Mouse (Mus musculus) thymus, adult 2 months (tissue): Measurements from ENCODE around the gene Ppm1h. TPM values are rescaled to one million over a fixed set of nuclear protein-coding genes. Genes with fewer than 3 reads are reported as not detected.

Source experiments
- DNase-seq: peaks from one replicate; pipeline ENCODE4 v3.0.0; 2021
- H3K27ac ChIP-seq: fragments of 200-500 bp; 2 replicates; pipeline ENCODE4 v1.5.1; 2012; ENCODE audit warnings: low read length, control low read depth; ENCODE audit not compliant: control insufficient read depth, insufficient read depth
- H3K27me3 ChIP-seq: fragments of 200-500 bp; 2 replicates; pipeline ENCODE4 v1.6.1; 2012; ENCODE audit warnings: mild to moderate bottlenecking, low read length, moderate library complexity, mixed read lengths; ENCODE audit not compliant: control insufficient read depth, insufficient read depth
- H3K36me3 ChIP-seq: fragments of 200-500 bp; 2 replicates; pipeline ENCODE4 v1.6.1; 2012; ENCODE audit warnings: mild to moderate bottlenecking, low read length, moderate library complexity; ENCODE audit not compliant: control insufficient read depth, insufficient read depth
- H3K4me1 ChIP-seq: fragments of 200-500 bp; replicated peaks from 2 replicates; pipeline ENCODE4 v1.6.1; 2012; ENCODE audit warnings: low read length; ENCODE audit not compliant: control insufficient read depth, insufficient read depth
- H3K4me3 ChIP-seq: fragments of 200-500 bp; 2 replicates; pipeline ENCODE4 v1.5.1; 2012; ENCODE audit warnings: mild to moderate bottlenecking, low read length, control low read depth, moderate library complexity; ENCODE audit not compliant: control insufficient read depth, insufficient read depth
- CTCF ChIP-seq: fragments of 200-500 bp; IDR thresholded peaks from 2 replicates; pipeline ENCODE4 v1.5.1; 2012; ENCODE audit warnings: mild to moderate bottlenecking, control low read depth, low read length, moderate library complexity, borderline replicate concordance; ENCODE audit not compliant: control insufficient read depth, poor library complexity, insufficient read depth; ENCODE audit errors: extremely low read depth
- POLR2A ChIP-seq: fragments of 200-500 bp; IDR thresholded peaks from 2 replicates; pipeline ENCODE4 v1.6.1; 2012; ENCODE audit warnings: mild to moderate bottlenecking, low read length, control low read depth, moderate library complexity; ENCODE audit not compliant: control insufficient read depth, poor library complexity, insufficient read depth; ENCODE audit errors: extremely low read depth
- WGBS: fragments of 180-500 bp; shearing (Covaris S2); methylation state at CpG from one replicate; pipeline ENCODE4 v1.1.7; 2018; 5-methylcytosine and 5-hydroxymethylcytosine counted together
- polyA plus RNA-seq: library from polyadenylated mRNA; depleted of rRNA; stranded (reverse); fragments of >200 nt; gene quantifications from 2 replicates; pipeline ENCODE4 v1.2.3, GENCODE M21; 2012

Gene Ppm1h
- polyA plus RNA-seq, 1 experiment = 61.7 TPM

GRCm38 (mm10) chr10:122915905-122916304 is 237.3 kb downstream of the Ppm1h start:
- H3K27ac ChIP-seq = peak overlapping the region; percentile 27; the same call in 1 of the 2 replicates
- H3K36me3 ChIP-seq = peaks cover 23% of the 10 kb centered on the region
- WGBS = 19% methylated on average over 8 of the region's 8 CpGs
- DNase-seq = no peak
- TF ChIP-seq CTCF = peak; percentile 13; the same call in 1 of the 2 replicates
- no peak for TF ChIP-seq POLR2A
- H3K4me1 ChIP-seq = peaks cover 24% of the 10 kb centered on the region
- H3K4me3 ChIP-seq = no peak overlapping the region
- no peaks in the 10 kb centered on the region for H3K27me3 ChIP-seq

GRCm38 (mm10) chr10:122917648-122918324 is 239.2 kb downstream of the Ppm1h start:
- H3K36me3 ChIP-seq = peaks cover 30% of the 10 kb centered on the region
- H3K27me3 ChIP-seq = no peaks in the 10 kb centered on the region
- no peak for TF ChIP-seq CTCF
- no peak for TF ChIP-seq POLR2A
- H3K4me1 ChIP-seq = peaks cover 21% of the 10 kb centered on the region
- DNase-seq = no peak
- H3K27ac ChIP-seq = no peak overlapping the region
- 95% methylated on average over 14 of the region's 14 CpGs for WGBS
- H3K4me3 ChIP-seq = no peak overlapping the region

- TF ChIP-seq CTCF (no peak), POLR2A (no peak)
- Histone ChIP-seq H3K4me1 (peaks cover 16% of the 10 kb centered on the region), H3K27ac (no peak overlapping the region), H3K4me3 (no peak overlapping the region), H3K27me3 (no peaks in the 10 kb centered on the region), H3K36me3 (peaks cover 30% of the 10 kb centered on the region)
- no peak for DNase-seq
- WGBS = 98% methylated on average over 9 of the region's 9 CpGs
These were observed 239.7 kb downstream of the Ppm1h start for GRCm38 (mm10) chr10:122918325-122918694.

- peaks cover 16% of the 10 kb centered on the region for H3K4me1 ChIP-seq
- no peak overlapping the region for H3K4me3 ChIP-seq
- 97% methylated on average over 5 of the region's 5 CpGs for WGBS
- no peak for DNase-seq
- H3K27me3 ChIP-seq = no peaks in the 10 kb centered on the region
- no peak overlapping the region for H3K27ac ChIP-seq
- TF ChIP-seq POLR2A = no peak
- TF ChIP-seq CTCF = no peak
- H3K36me3 ChIP-seq = peaks cover 32% of the 10 kb centered on the region
These were observed 240.2 kb downstream of the Ppm1h start for GRCm38 (mm10) chr10:122918754-122919153.

GRCm38 (mm10) chr10:122919416-122919815 is 240.9 kb downstream of the Ppm1h start:
- no peaks in the 10 kb centered on the region; the same call in 1 of the 2 replicates for H3K27me3 ChIP-seq
- H3K4me3 ChIP-seq = no peak overlapping the region
- 95% methylated on average over 2 of the region's 2 CpGs for WGBS
- H3K4me1 ChIP-seq = peaks cover 17% of the 10 kb centered on the region
- H3K36me3 ChIP-seq = peaks cover 35% of the 10 kb centered on the region
- DNase-seq = no peak
- no peak overlapping the region for H3K27ac ChIP-seq
- TF ChIP-seq CTCF (no peak), POLR2A (no peak)

GRCm38 (mm10) chr10:122920218-122920795 is 241.7 kb downstream of the Ppm1h start:
- no peak for DNase-seq
- Histone ChIP-seq H3K4me3 (no peak overlapping the region), H3K36me3 (peaks cover 35% of the 10 kb centered on the region), H3K27me3 (no peaks in the 10 kb centered on the region; the same call in 1 of the 2 replicates), H3K27ac (no peak overlapping the region), H3K4me1 (peaks cover 17% of the 10 kb centered on the region)
- 97% methylated on average over 11 of the region's 11 CpGs for whole genome bisulfite sequencing
- TF ChIP-seq CTCF = no peak
- TF ChIP-seq POLR2A = no peak
